In genomic region chr5:36254642-36255516, GRCm38 (mm10) we compare ENCODE assay signal across 13 mouse cellular contexts. TPM values are rescaled to one million over a fixed set of nuclear protein-coding genes. Genes with fewer than 3 reads are reported as not detected.
DNase-seq lines count a peak whose midpoint lies in the region; ATAC-seq lines count a peak whose summit lies in the region.
"Had no signal": no experiment of that assay in that cellular context is flagged by ENCODE, and none has a peak within 500 bp of the region (broad histone marks: within the 10 kb centered on the region; RNA-seq: fewer than 3 reads in every experiment).

No protein-coding gene starts in this region.

- WGBS in hindbrain, embryonic 13.5 days, result 54% methylated on average over 18 of the region's 18 CpGs
- 54% methylated on average over 18 of the region's 18 CpGs for WGBS in hindbrain, embryonic 14.5 days
- 41% methylated on average over 18 of the region's 18 CpGs for WGBS in embryonic facial prominence, embryonic 11.5 days
- WGBS in limb, embryonic 11.5 days, result 54% methylated on average over 18 of the region's 18 CpGs
- 75% methylated on average over 18 of the region's 18 CpGs for WGBS in liver, embryonic 11.5 days

- H3K27me3 ChIP-seq in hindbrain, embryonic 13.5 days, result no peaks in the 10 kb centered on the region
- H3K27me3 ChIP-seq in hindbrain, embryonic 14.5 days (ENCODE audit: control insufficient read depth, insufficient read depth, low read length), result no peaks in the 10 kb centered on the region
- no peaks in the 10 kb centered on the region for H3K27me3 ChIP-seq in embryonic facial prominence, embryonic 11.5 days (ENCODE audit: control insufficient read depth, insufficient read depth, low read length)
- H3K27me3 ChIP-seq in limb, embryonic 11.5 days (ENCODE audit: control insufficient read depth, insufficient read depth, low read length), result no peaks in the 10 kb centered on the region
- no peaks in the 10 kb centered on the region for H3K27me3 ChIP-seq in liver, embryonic 11.5 days (replicated peaks; ENCODE audit: control insufficient read depth, insufficient read depth, low read length)

- no peaks in the 10 kb centered on the region for H3K36me3 ChIP-seq in hindbrain, embryonic 13.5 days
- no peaks in the 10 kb centered on the region for H3K36me3 ChIP-seq in hindbrain, embryonic 14.5 days (replicated peaks; ENCODE audit: control insufficient read depth, insufficient read depth)
- H3K36me3 ChIP-seq in embryonic facial prominence, embryonic 11.5 days (replicated peaks; ENCODE audit: control insufficient read depth, insufficient read depth, low read depth, low read length), result no peaks in the 10 kb centered on the region
- H3K36me3 ChIP-seq in limb, embryonic 11.5 days (ENCODE audit: control insufficient read depth, insufficient read depth, low read length), result no peaks in the 10 kb centered on the region
- no peaks in the 10 kb centered on the region for H3K36me3 ChIP-seq in liver, embryonic 11.5 days (ENCODE audit: control insufficient read depth, insufficient read depth, low read length)
- H3K36me3 ChIP-seq: heart, embryonic 10.5 days had no signal

- H3K27ac ChIP-seq in hindbrain, embryonic 13.5 days, result 0 out of 2 replicates have a peak overlapping the region, but pooled peaks have one; percentile 8
- H3K27ac ChIP-seq in hindbrain, embryonic 14.5 days, result no peak overlapping the region
- no peak overlapping the region; the same call in 1 of the 2 replicates for H3K27ac ChIP-seq in embryonic facial prominence, embryonic 11.5 days (replicated peaks; ENCODE audit: low read depth, low read length)
- H3K27ac ChIP-seq in limb, embryonic 11.5 days (replicated peaks; ENCODE audit: low read depth, low read length), result no peak overlapping the region
- H3K27ac ChIP-seq in liver, embryonic 11.5 days (ENCODE audit: low read depth, low read length), result no peak overlapping the region
- H3K27ac ChIP-seq: heart, embryonic 10.5 days; macrophage had no signal

- no peaks in the 10 kb centered on the region for H3K9me3 ChIP-seq in hindbrain, embryonic 13.5 days
- H3K9me3 ChIP-seq in hindbrain, embryonic 14.5 days (ENCODE audit: control insufficient read depth, low read length), result no peaks in the 10 kb centered on the region
- H3K9me3 ChIP-seq in embryonic facial prominence, embryonic 11.5 days (replicated peaks; ENCODE audit: control insufficient read depth, low read length), result no peaks in the 10 kb centered on the region
- H3K9me3 ChIP-seq in limb, embryonic 11.5 days (ENCODE audit: control insufficient read depth, low read length), result no peaks in the 10 kb centered on the region; the same call in 1 of the 2 replicates
- no peaks in the 10 kb centered on the region for H3K9me3 ChIP-seq in liver, embryonic 11.5 days (ENCODE audit: control insufficient read depth, low read length)
- H3K9me3 ChIP-seq: heart, embryonic 10.5 days had no signal

- H3K4me3 ChIP-seq in hindbrain, embryonic 13.5 days, result no peak overlapping the region
- no peak overlapping the region for H3K4me3 ChIP-seq in hindbrain, embryonic 14.5 days (replicated peaks; ENCODE audit: low read length)
- H3K4me3 ChIP-seq in embryonic facial prominence, embryonic 11.5 days (ENCODE audit: low read depth, low read length), result no peak overlapping the region
- no peak overlapping the region for H3K4me3 ChIP-seq in limb, embryonic 11.5 days (ENCODE audit: low read depth, low read length)
- no peak overlapping the region for H3K4me3 ChIP-seq in liver, embryonic 11.5 days (ENCODE audit: low read depth, low read length)
- H3K4me3 ChIP-seq: erythroblast, embryonic 14.5 days; heart, embryonic 10.5 days had no signal

- ATAC-seq in hindbrain, embryonic 13.5 days (ENCODE audit: low FRiP score), result 0 out of 2 replicates have a peak, but pooled peaks have one; percentile 14
- ATAC-seq in hindbrain, embryonic 14.5 days (ENCODE audit: low FRiP score), result no peak
- 0 out of 2 replicates have a peak, but pooled peaks have one; percentile 16 for ATAC-seq in embryonic facial prominence, embryonic 11.5 days (replicated peaks; ENCODE audit: insufficient number of reproducible peaks, low FRiP score, low TSS enrichment, low read depth)
- ATAC-seq in limb, embryonic 11.5 days (ENCODE audit: insufficient number of reproducible peaks, low FRiP score, low TSS enrichment, low read depth), result peak; percentile 63
- no peak for ATAC-seq in liver, embryonic 11.5 days (replicated peaks; ENCODE audit: low FRiP score)

- peaks cover 41% of the 10 kb centered on the region for H3K4me1 ChIP-seq in hindbrain, embryonic 13.5 days (replicated peaks)
- H3K4me1 ChIP-seq in hindbrain, embryonic 14.5 days (replicated peaks; ENCODE audit: control insufficient read depth, insufficient read depth, low read length), result peaks cover 27% of the 10 kb centered on the region
- no peaks in the 10 kb centered on the region for H3K4me1 ChIP-seq in embryonic facial prominence, embryonic 11.5 days (ENCODE audit: control insufficient read depth, insufficient read depth, low read length)
- H3K4me1 ChIP-seq in limb, embryonic 11.5 days (ENCODE audit: control insufficient read depth, insufficient read depth, low read length), result peaks cover 5% of the 10 kb centered on the region
- no peaks in the 10 kb centered on the region for H3K4me1 ChIP-seq in liver, embryonic 11.5 days (replicated peaks; ENCODE audit: control insufficient read depth, insufficient read depth, low read length)

- DNase-seq in hindbrain, embryonic 14.5 days (ENCODE audit: low spot score), result no peak
- DNase-seq in brain, adult 2 months (ENCODE audit: low read depth, low spot score), result peak; percentile 19
- DNase-seq in embryonic facial prominence, embryonic 11.5 days (ENCODE audit: low spot score), result peak; percentile 74
- peak; percentile 46 for DNase-seq in limb, embryonic 11.5 days (ENCODE audit: low spot score)
- DNase-seq in liver, embryonic 11.5 days (ENCODE audit: low spot score), result no peak
- DNase-seq in urinary bladder, postnatal 14 days (ENCODE audit: low spot score), result no peak
- DNase-seq: adrenal gland, postnatal 36 days; cerebellum, adult 18-20 months had no signal

- H3K9ac ChIP-seq in hindbrain, embryonic 13.5 days, result no peak overlapping the region
- no peak overlapping the region for H3K9ac ChIP-seq in hindbrain, embryonic 14.5 days
- H3K9ac ChIP-seq in embryonic facial prominence, embryonic 11.5 days (replicated peaks; ENCODE audit: low read length), result no peak overlapping the region
- no peak overlapping the region for H3K9ac ChIP-seq in limb, embryonic 11.5 days (ENCODE audit: low read length)
- no peak overlapping the region for H3K9ac ChIP-seq in liver, embryonic 11.5 days (ENCODE audit: low read depth, low read length)

- no peak overlapping the region for H3K4me2 ChIP-seq in hindbrain, embryonic 13.5 days
- H3K4me2 ChIP-seq in hindbrain, embryonic 14.5 days (replicated peaks), result no peak overlapping the region
- no peak overlapping the region for H3K4me2 ChIP-seq in embryonic facial prominence, embryonic 11.5 days (ENCODE audit: low read depth, low read length)
- no peak overlapping the region for H3K4me2 ChIP-seq in limb, embryonic 11.5 days (ENCODE audit: low read depth, severe bottlenecking)
- H3K4me2 ChIP-seq in liver, embryonic 11.5 days, result no peak overlapping the region

RNA-seq across cellular contexts. Expression of gene Psapl1, which starts 51.1 kb away (rescaled TPM):
- not detected in 2 replicates for polyA plus RNA-seq in hindbrain, embryonic 13.5 days (2015; fragmentation: Nextera tagmentation; extraction: Ambion mirVana)
- 0.13 and 0.17 TPM in 2 replicates for polyA plus RNA-seq in hindbrain, embryonic 14.5 days (2014; fragmentation: Nextera tagmentation; extraction: Ambion mirVana)
- polyA plus RNA-seq in embryonic facial prominence, embryonic 11.5 days (2014; fragmentation: Nextera tagmentation; extraction: Ambion mirVana), result 0.08 and 0.15 TPM in 2 replicates
- polyA plus RNA-seq in limb, embryonic 11.5 days (2014; fragmentation: Nextera tagmentation; extraction: Ambion mirVana), result 0.11 TPM in 1 of 2 replicates, not detected in the other
- 0.07 TPM in 1 of 2 replicates, not detected in the other for polyA plus RNA-seq in liver, embryonic 11.5 days (2014; fragmentation: Nextera tagmentation; extraction: Ambion mirVana)
- polyA plus RNA-seq: erythroblast, embryonic 14.5 days; macrophage; testis, adult 2 months had no signal

Comparison
In these comparisons a context has a peak if more than half of its experiments do, and no peak if none do; other contexts are left out.
1. ATAC-seq: peak in hindbrain, embryonic 13.5 days (single experiment), embryonic facial prominence, embryonic 11.5 days (single experiment) and limb, embryonic 11.5 days (single experiment); none in hindbrain, embryonic 14.5 days (single experiment) and liver, embryonic 11.5 days (single experiment).
2. DNase-seq: peak in brain, adult 2 months (single experiment), embryonic facial prominence, embryonic 11.5 days (single experiment) and limb, embryonic 11.5 days (single experiment); none in hindbrain, embryonic 14.5 days (single experiment), liver, embryonic 11.5 days (single experiment) and urinary bladder, postnatal 14 days (single experiment).